Mouse (Mus musculus): ENCODE results near the gene Esrrg. TPM values are rescaled to one million over a fixed set of nuclear protein-coding genes. Genes with fewer than 3 reads are reported as not detected.

Esrrg gene
- total and polyA plus RNA-seq, 2 experiments from 2014 or later, result 17.1 to 39.8 TPM

DNA sequence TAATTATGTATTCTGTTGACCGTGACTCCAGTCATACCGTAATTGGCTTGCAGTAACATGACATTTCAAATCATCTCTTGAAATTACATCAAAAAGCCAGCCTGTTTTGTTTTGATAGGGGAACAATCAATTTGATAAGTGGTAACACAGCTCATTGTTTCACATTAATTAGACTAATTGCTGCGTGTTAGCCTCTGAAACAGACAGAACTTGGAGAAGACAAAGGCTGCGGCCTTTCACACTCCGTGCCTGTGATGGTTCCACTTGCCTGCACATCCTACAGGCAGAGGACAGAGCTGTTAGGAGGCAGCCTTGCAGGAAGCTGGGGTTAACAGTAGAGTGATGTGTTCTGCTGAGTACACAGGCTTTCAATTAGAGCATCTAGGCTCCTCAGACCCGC is 309.7 kb downstream of the Esrrg start:
- no peak for TF ChIP-seq CTCF (IDR thresholded peaks at IDR 0.05)
- H3K4me3 ChIP-seq (ENCODE audit: low read depth, low read length), result no peak overlapping the region
- H3K27me3 ChIP-seq (ENCODE audit: insufficient read depth, low read length), result no peaks in the 10 kb centered on the region
- no peaks in the 10 kb centered on the region for H3K36me3 ChIP-seq (ENCODE audit: insufficient read depth, low read length)
- WGBS, result 48% methylated on average over 6 of the region's 6 CpGs
- no peak for ATAC-seq (ENCODE audit: low FRiP score)
- no peaks in the 10 kb centered on the region for H3K4me1 ChIP-seq (ENCODE audit: insufficient read depth, low read length)
- no peaks in the 10 kb centered on the region for H3K9me3 ChIP-seq (ENCODE audit: low read length)
- H3K9ac ChIP-seq (replicated peaks; ENCODE audit: low read length, poor library complexity, severe bottlenecking), result no peak overlapping the region
- H3K27ac ChIP-seq (ENCODE audit: low read depth, low read length), result no peak overlapping the region
- no peak for DNase-seq (ENCODE audit: low spot score)
- no peak overlapping the region for H3K4me2 ChIP-seq (ENCODE audit: low read depth, low read length, poor library complexity, severe bottlenecking)

GRCm38 (mm10) chr1:187918939-187919338 is 310.3 kb downstream of the Esrrg start:
- no peak for TF ChIP-seq CTCF (IDR thresholded peaks at IDR 0.05)
- Histone ChIP-seq H3K27me3 (ENCODE audit: insufficient read depth, low read length) (no peaks in the 10 kb centered on the region), H3K36me3 (ENCODE audit: insufficient read depth, low read length) (no peaks in the 10 kb centered on the region), H3K4me2 (ENCODE audit: low read depth, low read length, poor library complexity, severe bottlenecking) (no peak overlapping the region), H3K9ac (replicated peaks; ENCODE audit: low read length, poor library complexity, severe bottlenecking) (no peak overlapping the region), H3K9me3 (ENCODE audit: low read length) (no peaks in the 10 kb centered on the region), H3K27ac (ENCODE audit: low read depth, low read length) (no peak overlapping the region), H3K4me1 (ENCODE audit: insufficient read depth, low read length) (no peaks in the 10 kb centered on the region), H3K4me3 (ENCODE audit: low read depth, low read length) (no peak overlapping the region)
- 89% methylated on average over 4 of the region's 4 CpGs for WGBS
- no peak for DNase-seq (ENCODE audit: low spot score)
- ATAC-seq (ENCODE audit: low FRiP score), result no peak

DNA sequence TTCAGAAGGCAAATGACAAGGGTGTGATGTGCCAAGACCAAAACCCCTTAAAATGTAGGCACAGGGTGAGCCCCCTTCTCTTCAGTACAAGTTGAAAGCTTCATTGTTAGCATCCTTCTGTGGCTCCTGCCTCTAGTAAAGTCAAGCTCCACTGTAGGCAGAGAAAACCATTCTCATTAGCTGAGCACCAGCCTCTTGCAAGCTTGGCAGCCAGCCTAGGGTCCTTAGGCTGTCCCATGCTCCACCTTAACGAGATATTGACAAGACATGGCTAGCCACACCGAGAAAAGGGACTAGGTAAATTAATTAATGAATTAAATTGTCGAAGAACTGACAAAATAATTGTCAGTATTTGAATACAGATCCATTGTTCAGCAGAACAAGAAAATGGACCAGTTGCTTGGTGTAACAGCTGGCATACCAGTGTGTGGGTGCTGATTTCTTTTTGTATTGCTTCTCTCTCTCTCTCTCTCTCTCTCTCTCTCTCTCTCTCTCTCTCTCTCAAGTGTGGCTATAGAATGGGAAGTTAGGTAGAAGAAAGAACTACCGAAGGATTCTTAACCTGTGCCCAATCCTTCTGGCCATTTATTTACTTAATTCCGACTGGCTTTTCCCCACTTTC is 311.7 kb downstream of the Esrrg start:
- WGBS, result 67% methylated on average over 5 of the region's 5 CpGs
- H3K9ac ChIP-seq (replicated peaks; ENCODE audit: low read length, poor library complexity, severe bottlenecking), result no peak overlapping the region
- TF ChIP-seq CTCF (IDR thresholded peaks at IDR 0.05), result no peak
- H3K4me2 ChIP-seq (ENCODE audit: low read depth, low read length, poor library complexity, severe bottlenecking), result no peak overlapping the region
- ATAC-seq (ENCODE audit: low FRiP score) (no peak), DNase-seq (ENCODE audit: low spot score) (no peak)
- H3K36me3 ChIP-seq (ENCODE audit: insufficient read depth, low read length), result no peaks in the 10 kb centered on the region
- H3K27ac ChIP-seq (ENCODE audit: low read depth, low read length), result no peak overlapping the region
- H3K9me3 ChIP-seq (ENCODE audit: low read length), result no peaks in the 10 kb centered on the region
- H3K4me3 ChIP-seq (ENCODE audit: low read depth, low read length), result no peak overlapping the region
- H3K4me1 ChIP-seq (ENCODE audit: insufficient read depth, low read length), result no peaks in the 10 kb centered on the region
- H3K27me3 ChIP-seq (ENCODE audit: insufficient read depth, low read length), result no peaks in the 10 kb centered on the region

DNA sequence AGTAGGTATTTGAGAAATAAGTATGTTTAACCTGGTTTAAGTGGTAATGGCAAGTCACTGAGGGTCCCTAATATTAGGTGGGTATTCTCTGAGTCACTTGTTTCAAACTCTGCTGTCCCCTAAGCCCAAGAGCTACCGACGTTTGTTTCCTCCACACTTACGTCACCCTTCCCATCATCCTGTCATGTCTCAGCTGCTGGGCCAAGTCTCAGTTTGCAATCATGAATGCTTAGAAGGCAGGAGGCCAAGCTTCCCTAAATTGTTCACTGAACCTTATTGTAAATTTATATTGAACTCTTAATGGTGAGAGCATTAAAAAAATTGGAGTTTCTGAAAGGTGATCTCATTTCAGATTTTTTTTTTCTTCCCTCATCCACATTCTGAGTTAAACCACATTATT is 322.6 kb downstream of the Esrrg start:
- no peaks in the 10 kb centered on the region for H3K9me3 ChIP-seq (ENCODE audit: low read length)
- H3K36me3 ChIP-seq (ENCODE audit: insufficient read depth, low read length), result no peaks in the 10 kb centered on the region
- no peaks in the 10 kb centered on the region for H3K4me1 ChIP-seq (ENCODE audit: insufficient read depth, low read length)
- H3K27me3 ChIP-seq (ENCODE audit: insufficient read depth, low read length), result no peaks in the 10 kb centered on the region
- ATAC-seq (ENCODE audit: low FRiP score) (no peak), DNase-seq (ENCODE audit: low spot score) (no peak)
- H3K9ac ChIP-seq (replicated peaks; ENCODE audit: low read length, poor library complexity, severe bottlenecking), result no peak overlapping the region
- no peak overlapping the region for H3K4me3 ChIP-seq (ENCODE audit: low read depth, low read length)
- WGBS, result 80% methylated on average over 3 of the region's 3 CpGs
- TF ChIP-seq CTCF (IDR thresholded peaks at IDR 0.05), result no peak
- no peak overlapping the region for H3K4me2 ChIP-seq (ENCODE audit: low read depth, low read length, poor library complexity, severe bottlenecking)
- H3K27ac ChIP-seq (ENCODE audit: low read depth, low read length), result no peak overlapping the region

DNA sequence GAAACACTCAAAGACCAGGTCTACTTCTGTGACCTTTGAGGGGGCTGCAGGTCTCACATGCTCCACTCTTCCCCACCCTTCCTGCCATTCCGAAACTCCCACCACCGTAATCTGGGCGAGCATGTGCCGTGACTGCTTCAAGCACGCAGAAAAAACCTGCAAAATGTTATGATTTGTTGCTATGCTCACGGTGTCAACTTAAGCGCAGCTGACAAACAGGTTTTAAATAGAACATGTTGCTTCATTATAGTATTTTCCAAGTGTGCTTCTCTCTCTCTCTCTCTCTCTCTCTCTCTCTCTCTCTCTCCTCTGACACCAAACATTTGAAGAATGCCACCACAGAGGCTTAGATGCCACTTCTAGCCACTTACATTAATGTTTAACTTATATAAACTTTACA is 330.1 kb downstream of the Esrrg start:
- H3K36me3 ChIP-seq (ENCODE audit: insufficient read depth, low read length), result no peaks in the 10 kb centered on the region
- DNase-seq (ENCODE audit: low spot score) (no peak), ATAC-seq (ENCODE audit: low FRiP score) (no peak)
- no peaks in the 10 kb centered on the region for H3K9me3 ChIP-seq (ENCODE audit: low read length)
- no peaks in the 10 kb centered on the region for H3K27me3 ChIP-seq (ENCODE audit: insufficient read depth, low read length)
- H3K4me1 ChIP-seq (ENCODE audit: insufficient read depth, low read length), result no peaks in the 10 kb centered on the region
- 91% methylated on average over 7 of the region's 7 CpGs for WGBS
- no peak overlapping the region for H3K4me3 ChIP-seq (ENCODE audit: low read depth, low read length)
- H3K4me2 ChIP-seq (ENCODE audit: low read depth, low read length, poor library complexity, severe bottlenecking), result no peak overlapping the region
- no peak for TF ChIP-seq CTCF (IDR thresholded peaks at IDR 0.05)
- no peak overlapping the region for H3K9ac ChIP-seq (replicated peaks; ENCODE audit: low read length, poor library complexity, severe bottlenecking)
- no peak overlapping the region for H3K27ac ChIP-seq (ENCODE audit: low read depth, low read length)

- H3K4me1 ChIP-seq (ENCODE audit: insufficient read depth, low read length), result no peaks in the 10 kb centered on the region
- 25% methylated on average over 4 of the region's 4 CpGs for WGBS
- H3K9ac ChIP-seq (replicated peaks; ENCODE audit: low read length, poor library complexity, severe bottlenecking), result no peak overlapping the region
- H3K36me3 ChIP-seq (ENCODE audit: insufficient read depth, low read length), result no peaks in the 10 kb centered on the region
- H3K27ac ChIP-seq (ENCODE audit: low read depth, low read length), result no peak overlapping the region
- H3K4me2 ChIP-seq (ENCODE audit: low read depth, low read length, poor library complexity, severe bottlenecking), result no peak overlapping the region
- no peak overlapping the region for H3K4me3 ChIP-seq (ENCODE audit: low read depth, low read length)
- H3K27me3 ChIP-seq (ENCODE audit: insufficient read depth, low read length), result no peaks in the 10 kb centered on the region
- ATAC-seq (ENCODE audit: low FRiP score), result no peak
- no peak for TF ChIP-seq CTCF (IDR thresholded peaks at IDR 0.05)
- no peak for DNase-seq (ENCODE audit: low spot score)
- no peaks in the 10 kb centered on the region for H3K9me3 ChIP-seq (ENCODE audit: low read length)
Observed at GRCm38 (mm10) chr1:187939078-187939477, 330.5 kb downstream of the Esrrg start.

All from midbrain, postnatal 0 days (tissue).